Mouse (Mus musculus) adrenal gland (tissue): ENCODE measurements around the gene Hcfc1r1.

Experiments
- intact Hi-C: fragments of 180-260 bp; cut with DNase I; formaldehyde crosslinking; loops from one replicate; pipeline ENCODE4 v1.15.1; 2025
- long read RNA-seq, 2 experiments: library from polyadenylated mRNA; unstranded; transcript quantifications; one replicate each; pipeline ENCODE4 v2.0.0; 2020; ENCODE audit warnings: borderline replicate concordance in 1 of 2; ENCODE audit not compliant: insufficient replicate concordance in 1 of 2

Hcfc1r1 gene
- long read RNA-seq, experiment 1, transcript Hcfc1r1-201 (3 exons, 946 nt) = major isoform, 120 of 135 reads
- long read RNA-seq, experiment 1, partial matches to known transcripts = 4 of 135 reads
- long read RNA-seq, experiment 1, other reads (novel, unspliced or antisense) = 10 of 135 reads
- long read RNA-seq, experiment 2, transcript Hcfc1r1-201 (3 exons, 946 nt) = major isoform, 85 of 104 reads
- long read RNA-seq, experiment 2, partial matches to known transcripts = 7 of 104 reads
- long read RNA-seq, experiment 2, other reads (novel, unspliced or antisense) = 9 of 104 reads

DNA sequence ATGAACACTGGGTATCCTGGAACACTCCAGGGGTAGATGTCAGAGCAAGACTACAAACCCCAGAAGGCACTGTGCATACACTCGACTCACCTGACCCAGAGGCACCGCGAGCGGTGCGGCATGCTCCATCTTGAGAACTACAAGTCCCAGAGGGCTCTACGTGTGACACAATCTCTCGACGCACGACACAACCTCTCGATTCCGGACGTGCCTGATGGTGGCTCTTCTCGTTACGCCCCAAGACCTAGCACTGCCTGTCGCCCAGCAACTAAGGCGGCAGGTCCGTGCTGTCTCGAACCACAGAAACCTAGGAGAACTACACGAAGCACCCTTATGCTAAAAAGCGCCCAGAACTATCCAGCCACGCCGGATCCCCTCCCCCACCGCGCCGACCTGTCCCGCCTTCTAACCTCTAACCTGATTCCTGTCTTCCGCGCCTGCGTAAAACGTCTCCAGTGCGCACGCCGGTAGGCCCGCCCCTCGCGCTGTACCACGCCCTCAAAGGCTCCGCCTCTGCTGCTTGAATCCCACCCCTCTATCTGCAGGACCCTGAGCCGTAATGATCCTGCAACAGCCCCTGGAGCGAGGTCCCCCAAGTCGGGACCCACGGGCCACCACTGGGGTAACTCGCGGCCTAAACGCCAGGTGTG is at the start of gene Hcfc1r1, which contains the start of gene Thoc6:
Gene Hcfc1r1, plus strand, starts transcription at position 173 of the 650 bp plus-strand sequence.
Gene Thoc6, minus strand, starts transcription at position 459 of the 650 bp plus-strand sequence.
- intact Hi-C loops = no loop called here

DNA sequence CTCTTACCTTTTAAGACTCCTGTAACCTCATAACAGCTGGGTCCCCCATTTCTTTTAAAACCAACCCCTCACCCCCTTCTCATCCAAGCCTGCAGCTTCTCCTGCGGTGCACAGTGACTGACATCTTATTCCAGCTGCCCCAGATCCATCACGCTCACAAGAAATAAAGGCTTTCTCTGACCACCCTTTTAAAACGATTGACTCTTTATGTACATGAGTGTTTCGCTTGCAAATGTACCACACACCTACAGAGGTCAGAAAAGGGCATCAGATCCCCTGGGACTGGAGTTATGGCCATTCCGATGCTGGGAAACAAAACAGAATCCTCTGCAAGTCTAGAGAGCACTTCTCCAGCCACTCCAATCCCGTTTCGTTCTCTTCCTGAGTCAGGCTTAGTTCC is 45.6 kb upstream of the Hcfc1r1 start:
- intact Hi-C loops = no loop called here

GRCm38 (mm10) chr17:23630195-23631020 is 43.0 kb upstream of the Hcfc1r1 start:
- intact Hi-C loops = no loop called here

- intact Hi-C loops = no loop called here
These were observed 42.2 kb upstream of the Hcfc1r1 start for GRCm38 (mm10) chr17:23631241-23631640.

GRCm38 (mm10) chr17:23644613-23645495 is 28.5 kb upstream of the Hcfc1r1 start, which contains the start of gene Mmp25:
Gene Mmp25, minus strand, starts transcription at chr17:23645277.
- intact Hi-C loops = no loop called here

GRCm38 (mm10) chr17:23645894-23646293 is 27.5 kb upstream of the Hcfc1r1 start:
- intact Hi-C loops = no loop called here

DNA sequence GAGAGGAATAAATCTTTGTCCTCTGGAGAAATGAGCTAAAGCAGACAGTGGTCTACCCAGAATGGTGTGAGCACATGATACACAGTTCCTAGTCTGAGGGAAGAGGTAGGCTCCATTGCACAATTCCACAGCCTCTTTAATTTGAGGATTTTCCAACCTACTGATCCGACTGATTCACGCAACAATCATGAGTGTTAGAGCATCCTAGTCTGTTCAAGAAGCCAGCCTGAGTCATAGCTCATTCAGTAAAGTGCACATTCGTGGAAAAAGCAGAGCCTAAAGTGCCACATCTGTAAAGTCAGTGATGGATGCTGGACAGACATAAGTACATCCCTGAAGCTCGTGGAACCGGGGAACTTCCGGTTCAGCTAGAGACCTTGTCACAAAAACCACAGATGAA is 22.0 kb upstream of the Hcfc1r1 start:
- intact Hi-C loops = no loop called here

DNA sequence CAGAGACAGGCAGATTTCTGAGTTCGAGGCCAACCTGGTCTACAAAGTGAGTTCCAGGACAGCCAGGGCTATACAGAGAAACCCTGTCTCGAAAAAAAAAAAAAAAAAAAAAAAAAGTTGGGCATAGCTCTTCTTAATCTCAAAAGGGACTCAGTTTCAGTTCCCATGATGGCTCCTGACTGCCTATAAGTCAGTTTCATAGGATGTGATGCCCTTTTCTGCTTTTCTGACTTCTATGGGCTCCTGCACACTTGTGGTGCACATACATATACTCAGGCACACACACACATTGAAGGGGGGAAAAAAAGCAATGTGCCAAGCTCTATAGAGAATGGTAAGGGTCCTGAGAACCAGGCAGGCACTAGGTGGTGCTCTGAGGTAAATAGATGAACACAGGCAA is 20.1 kb upstream of the Hcfc1r1 start:
- intact Hi-C loops = no loop called here

- intact Hi-C loops = no loop called here
These were observed 19.4 kb upstream of the Hcfc1r1 start for GRCm38 (mm10) chr17:23654001-23654400.

DNA sequence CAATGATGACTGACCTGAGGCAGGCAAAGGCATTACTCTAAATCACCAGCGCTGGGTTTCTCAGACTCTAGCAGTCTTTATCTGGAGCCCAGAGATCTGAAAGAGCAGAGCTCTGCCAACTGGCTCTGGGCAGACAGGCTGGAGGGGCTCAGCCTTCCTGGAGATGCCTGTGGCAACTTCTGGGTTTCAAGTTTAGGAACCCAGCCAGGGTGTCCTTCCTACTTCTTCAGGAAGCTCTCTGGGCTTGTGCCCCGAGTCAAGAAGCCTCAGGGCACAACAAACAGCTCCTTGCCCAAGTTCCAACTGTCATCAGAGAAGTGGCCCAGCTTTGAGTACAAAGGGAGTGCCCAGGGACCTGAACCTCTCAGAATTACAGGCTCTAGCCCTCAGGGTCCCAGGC is 19.0 kb upstream of the Hcfc1r1 start:
- intact Hi-C loops = no loop called here

DNA sequence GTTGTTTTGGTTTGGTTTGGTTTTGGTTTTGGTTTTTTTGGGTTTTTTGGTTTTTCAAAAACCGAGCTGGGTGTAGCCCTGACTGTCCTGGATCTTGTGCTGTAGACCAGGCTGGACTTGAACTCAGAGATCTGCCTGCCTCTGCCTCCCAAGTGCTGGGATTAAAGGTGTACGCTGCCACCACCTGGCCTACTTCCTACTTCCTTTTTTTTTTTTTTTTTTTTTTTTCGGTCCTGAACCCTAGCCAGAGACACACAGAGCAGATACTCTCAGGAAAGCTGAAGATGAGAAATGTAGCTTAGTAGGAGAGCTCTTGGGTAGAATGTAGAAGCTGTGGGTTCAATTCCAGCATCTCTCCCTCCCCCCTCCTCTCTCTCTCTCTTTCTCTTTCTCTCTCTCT is 14.9 kb upstream of the Hcfc1r1 start:
- intact Hi-C loops = no loop called here

- intact Hi-C loops = loop anchor here (5.0 kb wide), 1 partner anchor 42 kb away; no protein-coding TSS in a partner anchor
These were observed 13.1 kb upstream of the Hcfc1r1 start, which contains the start of gene Bicdl2 for GRCm38 (mm10) chr17:23660117-23660875. Gene Bicdl2, plus strand, starts transcription at chr17:23660506.

DNA sequence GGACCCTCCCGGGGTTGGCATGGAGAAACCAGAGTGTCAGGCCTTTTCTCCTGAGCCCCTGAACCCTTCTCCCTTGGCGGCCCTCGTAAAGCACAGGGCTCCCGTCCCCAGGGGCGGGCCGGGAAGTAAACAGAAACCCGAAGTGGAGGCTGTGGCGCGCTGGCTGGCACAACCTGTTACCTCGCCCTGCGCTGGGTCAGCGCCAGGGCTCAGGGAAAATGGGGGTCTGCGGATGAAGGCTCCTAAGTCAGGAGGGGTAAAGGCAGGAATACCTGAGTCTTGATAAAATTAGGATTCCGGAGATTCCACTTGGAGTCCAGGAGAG is 12.6 kb upstream of the Hcfc1r1 start:
- intact Hi-C loops = loop anchor here (5.0 kb wide), 1 partner anchor 41 kb away; no protein-coding TSS in a partner anchor

GRCm38 (mm10) chr17:23661526-23661925 is 11.9 kb upstream of the Hcfc1r1 start:
- intact Hi-C loops = loop anchor here (5.0 kb wide), 1 partner anchor 41 kb away; no protein-coding TSS in a partner anchor

GRCm38 (mm10) chr17:23664556-23665021 is 8.8 kb upstream of the Hcfc1r1 start:
- intact Hi-C loops = loop anchor here (5.0 kb wide), 1 partner anchor 38 kb away; no protein-coding TSS in a partner anchor

- intact Hi-C loops = no loop called here
These were observed 7.9 kb upstream of the Hcfc1r1 start for GRCm38 (mm10) chr17:23665511-23665910.

GRCm38 (mm10) chr17:23670516-23671074 is 2.8 kb upstream of the Hcfc1r1 start:
- intact Hi-C loops = no loop called here

GRCm38 (mm10) chr17:23671519-23671918 is 1.9 kb upstream of the Hcfc1r1 start:
- intact Hi-C loops = no loop called here

DNA sequence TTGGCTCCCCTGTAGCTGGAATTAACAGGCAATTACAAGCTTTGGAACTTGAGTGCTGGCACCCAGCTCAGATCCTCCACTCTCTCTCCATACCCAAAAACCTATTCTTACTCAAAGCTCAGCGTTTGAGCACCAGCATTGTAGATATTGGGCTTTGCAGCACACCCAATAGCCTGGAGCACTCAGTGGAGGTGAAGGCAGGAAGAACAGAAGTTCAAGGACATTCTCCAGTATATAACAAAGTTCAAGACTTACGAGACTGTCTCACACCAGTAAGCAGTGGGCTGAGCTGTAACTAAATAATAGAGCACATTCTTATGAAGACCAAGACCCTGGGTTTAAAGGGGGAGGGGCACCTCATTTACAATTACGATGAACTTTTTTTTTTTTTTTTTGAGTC is 635 bp upstream of the Hcfc1r1 start:
- intact Hi-C loops = no loop called here
